Mouse (Mus musculus) brain, embryonic 14.5 days (tissue): ENCODE measurements around the gene Spata3. TPM values are rescaled to one million over a fixed set of nuclear protein-coding genes. Genes with fewer than 3 reads are reported as not detected.
"Not testable (repeated sequence)": the region's sequence is repeated elsewhere in the genome, so short reads cannot be mapped to it uniquely, and the experiment has no call there.

Source experiments
- DNase-seq: peaks from one replicate; pipeline ENCODE4 v3.0.0-alpha.2; 2011; ENCODE audit warnings: low read depth
- CTCF ChIP-seq: fragments of 200-500 bp; IDR thresholded peaks from 2 replicates; pipeline ENCODE4 v1.5.1; 2012; ENCODE audit warnings: inconsistent platforms, mild to moderate bottlenecking, moderate library complexity, borderline replicate concordance; ENCODE audit not compliant: insufficient read depth, insufficient read length; ENCODE audit errors: extremely low read depth
- POLR2A ChIP-seq: fragments of 200-500 bp; IDR thresholded peaks from 2 replicates; pipeline ENCODE4 v1.6.1; 2012; ENCODE audit warnings: mild to moderate bottlenecking, inconsistent platforms, borderline replicate concordance; ENCODE audit not compliant: poor library complexity, insufficient read depth, insufficient read length, severe bottlenecking; ENCODE audit errors: extremely low read depth
- polyA plus RNA-seq: library from polyadenylated mRNA; depleted of rRNA; stranded (reverse); fragments of >200 nt; gene quantifications from 2 replicates; pipeline ENCODE4 v1.2.3, GENCODE M21; 2012; rRNA removed

The Spata3 gene
- 0.14 and 0.29 TPM in 2 replicates for polyA plus RNA-seq

GRCm38 (mm10) chr1:86016516-86016915, at the start of gene Spata3:
Gene Spata3, plus strand, starts transcription at chr1:86016816.
- no peak for TF ChIP-seq POLR2A
- no peak for TF ChIP-seq CTCF
- DNase-seq: no peak

DNA sequence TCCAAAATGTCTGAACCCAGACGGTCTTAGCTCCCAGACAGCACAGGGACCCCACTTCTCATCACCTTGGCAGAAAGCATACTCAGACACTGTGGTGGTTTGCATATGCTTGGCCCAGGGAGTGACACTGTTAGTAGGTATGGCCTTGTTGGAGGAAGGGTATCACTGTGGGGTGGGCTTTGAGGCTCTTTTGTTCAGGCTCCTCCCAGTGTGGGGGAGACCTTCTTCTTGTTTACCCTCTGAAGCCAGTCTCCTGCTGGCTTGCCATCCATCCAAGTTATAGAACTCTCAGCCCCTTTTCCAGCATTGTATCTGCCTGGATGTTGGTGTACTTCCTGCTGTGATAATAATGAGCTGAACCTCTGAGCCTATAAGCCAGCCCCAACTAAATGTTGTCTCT, 47.5 kb upstream of the Spata3 start:
- peak; percentile 56 for DNase-seq
- TF ChIP-seq POLR2A (no peak), CTCF (no peak)

DNA sequence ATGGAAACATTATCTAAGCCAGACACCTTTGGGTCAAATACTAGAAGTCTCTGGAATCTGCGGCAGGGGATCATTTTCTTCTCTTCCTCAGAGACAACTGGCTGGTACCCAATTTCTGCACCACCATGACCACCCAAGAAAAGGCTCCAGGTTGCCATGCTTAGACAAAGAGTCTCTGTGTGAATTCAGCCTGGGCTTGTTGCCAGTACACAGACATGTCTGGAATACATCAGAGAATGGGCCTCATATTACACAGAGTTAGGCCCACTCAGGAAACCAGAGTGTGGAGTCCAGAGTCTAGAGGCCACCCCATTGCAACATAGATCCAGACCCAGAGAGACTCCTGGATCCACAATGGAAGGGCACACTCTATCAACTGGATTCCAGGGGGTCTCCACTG, 47.1 kb upstream of the Spata3 start:
- TF ChIP-seq POLR2A (no peak), CTCF (no peak)
- DNase-seq: peak; percentile 86

- DNase-seq: no peak
- TF ChIP-seq CTCF: no peak
- TF ChIP-seq POLR2A: no peak
Measured at GRCm38 (mm10) chr1:85971070-85971469, 45.5 kb upstream of the Spata3 start.

DNA sequence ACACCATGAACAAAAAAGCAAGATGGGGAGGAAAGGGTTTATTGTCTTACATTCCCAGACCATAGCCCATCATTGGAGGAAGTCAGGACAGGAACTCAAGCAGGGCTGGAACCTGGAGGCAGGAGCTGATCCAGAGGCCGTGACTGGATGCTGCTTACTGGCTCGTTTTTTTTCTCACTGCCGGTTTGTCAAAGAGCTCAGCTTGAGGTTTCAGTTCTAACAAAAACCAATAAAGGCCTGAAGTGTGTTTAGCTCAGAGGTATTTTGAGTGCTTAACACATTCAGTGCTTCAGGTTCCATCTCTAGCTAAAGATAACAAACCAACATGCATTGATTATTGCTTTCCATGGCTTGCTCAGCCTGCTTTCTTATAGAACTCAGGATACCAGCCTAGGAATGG, 44.3 kb upstream of the Spata3 start:
- DNase-seq: no peak
- TF ChIP-seq POLR2A: no peak
- no peak for TF ChIP-seq CTCF

GRCm38 (mm10) chr1:85973468-85973877, 43.1 kb upstream of the Spata3 start:
- TF ChIP-seq POLR2A (no peak), CTCF (no peak)
- no peak for DNase-seq

- DNase-seq: no peak
- no peak for TF ChIP-seq CTCF
- no peak for TF ChIP-seq POLR2A
Measured at GRCm38 (mm10) chr1:85977709-85978108, 38.9 kb upstream of the Spata3 start.

- TF ChIP-seq POLR2A (no peak), CTCF (no peak)
- DNase-seq: peak; percentile 49
Measured at GRCm38 (mm10) chr1:85981738-85982357, 34.8 kb upstream of the Spata3 start.

DNA sequence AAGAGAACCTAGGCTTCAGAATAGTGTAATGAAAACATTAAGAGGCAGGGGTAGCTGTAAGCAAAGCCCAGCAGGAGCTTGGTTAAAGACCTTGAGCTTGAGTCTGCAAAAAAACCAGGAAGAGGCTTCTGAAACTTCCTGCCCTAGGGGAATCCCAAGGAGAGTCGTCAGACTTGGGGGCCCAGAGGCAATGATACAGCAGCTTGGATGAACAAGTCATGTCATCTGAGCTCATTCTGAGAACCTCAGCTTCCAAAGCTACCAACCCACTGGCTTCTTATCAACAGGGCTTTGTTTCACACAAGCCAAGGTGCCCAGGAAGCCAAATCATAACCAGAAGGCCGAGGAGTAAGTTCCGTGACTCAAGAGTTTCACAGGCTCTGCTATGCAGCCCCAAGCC, 30.8 kb upstream of the Spata3 start:
- TF ChIP-seq CTCF (no peak), POLR2A (no peak)
- no peak for DNase-seq

GRCm38 (mm10) chr1:85988351-85988750, 28.3 kb upstream of the Spata3 start:
- no peak for TF ChIP-seq POLR2A
- TF ChIP-seq CTCF: no peak
- DNase-seq: no peak

DNA sequence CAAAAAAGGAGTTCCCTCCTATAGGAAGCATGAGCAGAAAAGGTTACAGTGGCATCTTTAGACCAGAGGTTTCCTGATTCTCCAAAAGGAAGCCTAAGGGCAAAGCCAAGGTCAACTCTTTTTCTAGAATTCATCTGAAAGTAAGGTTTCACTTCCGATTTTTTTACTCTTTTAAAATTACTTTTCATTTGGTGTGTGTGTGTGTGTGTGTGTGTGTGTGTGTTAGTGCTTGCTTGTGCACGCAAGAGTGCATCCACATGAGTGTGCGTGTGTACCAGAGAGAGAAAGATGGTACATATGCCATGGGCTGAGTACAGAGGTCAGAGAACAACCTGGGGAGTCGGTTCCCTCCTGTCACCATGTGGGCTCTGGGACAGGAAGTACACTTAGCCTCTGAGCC, 27.7 kb upstream of the Spata3 start:
- DNase-seq: not testable (repeated sequence)

DNA sequence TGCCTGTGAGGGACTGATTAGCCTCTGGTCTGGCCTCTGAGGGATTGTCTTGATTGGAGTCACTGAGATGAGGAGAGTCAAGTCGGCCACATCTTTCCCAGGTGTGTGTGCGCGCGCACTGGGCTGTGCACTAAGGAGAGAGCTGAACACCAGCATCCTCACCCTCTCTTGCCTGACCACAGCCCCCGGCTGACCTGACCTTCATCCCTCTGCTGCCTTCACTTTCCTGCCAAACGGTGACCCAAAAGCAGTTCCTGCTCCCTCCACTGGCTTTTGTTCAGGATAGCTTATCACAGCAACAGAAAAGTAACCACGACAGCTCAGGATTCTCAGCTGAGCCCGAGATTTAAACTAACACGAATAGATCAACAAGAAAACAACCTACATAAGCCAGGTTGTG, 24.4 kb upstream of the Spata3 start:
- TF ChIP-seq POLR2A (no peak), CTCF (no peak)
- no peak for DNase-seq

- TF ChIP-seq POLR2A (no peak), CTCF (no peak)
- no peak for DNase-seq
Measured at GRCm38 (mm10) chr1:85993541-85993940, 23.1 kb upstream of the Spata3 start.

DNA sequence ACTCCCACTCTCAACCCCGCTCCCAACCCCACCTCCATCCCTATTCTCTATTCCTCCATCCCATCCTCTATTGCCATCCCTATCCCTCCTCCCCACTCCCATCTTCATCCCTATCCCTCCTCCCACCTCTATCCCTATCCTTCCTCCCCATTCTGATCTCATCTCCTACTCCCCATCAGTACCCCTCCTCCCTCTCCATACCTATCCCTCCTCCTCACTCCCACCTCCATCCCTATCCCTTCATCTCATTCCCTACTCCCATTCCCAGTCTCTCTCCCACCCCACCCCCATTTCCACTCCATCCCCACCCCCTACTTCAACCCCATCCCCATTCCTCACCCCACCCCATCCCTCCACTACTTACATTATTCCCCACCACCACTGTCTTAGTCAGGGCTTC, 19.4 kb upstream of the Spata3 start:
- TF ChIP-seq POLR2A (no peak), CTCF (no peak)
- DNase-seq: no peak
